Mouse (Mus musculus) layer of hippocampus, postnatal 36 days (tissue): ENCODE data around the gene Tagln. TPM values are rescaled to one million over a fixed set of nuclear protein-coding genes. Genes with fewer than 3 reads are reported as not detected.

Experiments used
- DNase-seq, 2 experiments: peaks; one replicate each; pipeline ENCODE4 v3.0.0; 2022
- microRNA-seq, 2 experiments: library from miRNA; unstranded; fragments of <30 nt; microRNA quantifications; one replicate each; pipeline ENCODE4 v1.2.0; 2021
- total RNA-seq, 2 experiments: library from RNA; stranded (reverse); gene quantifications; 2 replicates each; pipeline ENCODE4 v1.2.3; 2021

Gene Tagln
- total RNA-seq, 2 experiments from 2014 or later: 7.8 to 9.3 TPM

GRCm38 (mm10) chr9:45905811-45906237 lies 30.0 kb downstream of the Tagln start:
- DNase-seq: peak; percentile 10 to 18

- DNase-seq: no peak
These were observed 30.7 kb downstream of the Tagln start for GRCm38 (mm10) chr9:45905196-45905595.

DNA sequence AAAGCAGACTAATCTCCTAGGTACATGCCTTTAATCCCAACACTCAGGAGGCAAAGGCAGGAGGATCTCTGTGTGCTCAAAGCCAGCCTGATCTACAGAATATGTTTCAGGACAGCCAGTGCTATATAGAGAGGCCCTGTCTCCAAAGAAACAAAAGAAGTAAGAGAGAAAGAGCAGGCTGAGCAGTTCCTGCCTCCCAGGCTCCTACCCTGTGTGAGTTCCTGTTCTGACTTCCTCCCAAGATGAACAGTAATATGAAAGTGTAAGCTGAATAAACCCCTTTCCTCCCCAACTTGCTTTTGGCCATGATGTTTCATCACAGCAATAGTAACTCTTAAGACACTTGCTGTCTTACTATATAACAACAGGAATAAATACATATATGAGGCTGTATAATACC lies 42.2 kb downstream of the Tagln start:
- DNase-seq: no peak

Small RNAs within 50 kb of the gene (microRNA-seq; reads per million reads assigned to microRNA genes)
- gene Mir7087: 0 to 0.85 reads per million in 2 experiments

Other genes with a start within 250 kb of the Tagln start
- 10 to 100 TPM; 11.0 to 12.9 TPM for gene Cep164, start 107.4 kb downstream of the Tagln start, total RNA-seq
- 10 to 100 TPM; 80.6 to 82.3 TPM for gene Bace1, start 97.5 kb downstream of the Tagln start, total RNA-seq
- 10 to 100 TPM; 23.3 to 25.3 TPM for gene Pcsk7, start 29.6 kb downstream of the Tagln start, total RNA-seq
- gene Rnf214, start 29.1 kb downstream of the Tagln start, total RNA-seq: 10 to 100 TPM; 68.2 to 76.1 TPM
- gene Sidt2, start 19.2 kb upstream of the Tagln start, total RNA-seq: 10 to 100 TPM; 77.5 to 82.1 TPM
- gene Pafah1b2, start 76.6 kb upstream of the Tagln start, total RNA-seq: 100 to 1,000 TPM; 227 to 234 TPM
- gene Sik3, start 76.8 kb upstream of the Tagln start, total RNA-seq: 100 to 1,000 TPM; 129 to 141 TPM